Comparison of ENCODE assay signal across 11 mouse cellular contexts in genomic region chr11:118168714-118169113, GRCm38 (mm10).
"Had no signal": no experiment of that assay in that cellular context is flagged by ENCODE, and none has a peak within 500 bp of the region (broad histone marks: within the 10 kb centered on the region; RNA-seq: fewer than 3 reads in every experiment).

No protein-coding gene starts in this region.

- DNase-seq: kidney, postnatal 36 days; left cerebral cortex, postnatal 4 days; lung, adult 18-20 months; right cerebral cortex, adult 18-20 months; right cerebral cortex, postnatal 25 days; thymus, postnatal 36 days had no signal

- H3K27ac ChIP-seq: kidney, postnatal 0 days; limb, embryonic 15.5 days; liver, embryonic 14.5 days; midbrain, embryonic 13.5 days; neural tube, embryonic 15.5 days had no signal

- H3K9me3 ChIP-seq: limb, embryonic 15.5 days; midbrain, embryonic 13.5 days; neural tube, embryonic 15.5 days had no signal

- H3K4me2 ChIP-seq: limb, embryonic 15.5 days; midbrain, embryonic 13.5 days; neural tube, embryonic 15.5 days had no signal

- ATAC-seq: midbrain, embryonic 13.5 days had no signal

- H3K27me3 ChIP-seq: limb, embryonic 15.5 days; midbrain, embryonic 13.5 days; neural tube, embryonic 15.5 days had no signal

- H3K9ac ChIP-seq: limb, embryonic 15.5 days; liver, embryonic 14.5 days; midbrain, embryonic 13.5 days; neural tube, embryonic 15.5 days had no signal

- H3K4me3 ChIP-seq: limb, embryonic 15.5 days; midbrain, embryonic 13.5 days; neural tube, embryonic 15.5 days had no signal

- H3K4me1 ChIP-seq: midbrain, embryonic 13.5 days; neural tube, embryonic 15.5 days had no signal
